12 mouse cellular contexts compared by ENCODE assay signal in the genomic region with DNA sequence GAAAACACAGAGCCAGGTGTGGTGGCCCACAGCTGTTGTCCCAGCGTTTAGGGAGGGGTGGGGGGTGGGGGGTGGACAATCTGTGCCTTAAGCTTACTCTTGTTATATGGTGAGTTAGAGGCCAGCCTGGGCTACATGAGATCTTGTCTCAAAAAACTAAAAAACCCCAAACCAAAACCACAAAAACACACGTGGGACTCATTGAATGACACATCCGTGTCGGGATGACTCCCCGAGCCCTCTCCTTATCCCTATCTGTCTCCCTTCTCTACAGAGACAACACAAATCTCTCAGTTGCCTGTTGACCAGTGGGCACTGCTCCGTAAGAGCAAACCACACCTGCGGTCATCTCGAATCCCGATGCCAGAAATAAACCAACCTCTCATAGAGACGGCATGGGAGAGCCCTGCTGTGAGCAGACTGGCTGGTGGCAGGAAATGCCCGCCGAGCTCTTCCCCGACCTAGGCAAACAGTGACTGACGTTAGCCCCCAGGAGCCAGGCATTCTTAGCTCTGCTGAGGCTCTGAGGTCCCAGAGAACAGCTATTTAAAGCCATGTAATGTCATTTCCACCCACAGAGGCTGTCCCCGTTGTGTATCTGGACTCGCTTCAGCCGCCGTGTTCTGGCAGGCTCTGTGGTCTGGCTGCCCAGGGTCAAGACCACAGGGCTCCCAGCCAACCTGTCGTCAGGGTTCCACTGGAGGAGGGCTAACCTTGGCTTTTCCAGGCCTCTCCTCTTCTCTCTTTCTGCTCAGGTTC. TPM values are rescaled to one million over a fixed set of nuclear protein-coding genes. Genes with fewer than 3 reads are reported as not detected.
DNase-seq lines count a peak whose midpoint lies in the region; ATAC-seq lines count a peak whose summit lies in the region.
"Had no signal": no experiment of that assay in that cellular context is flagged by ENCODE, and none has a peak within 500 bp of the region (broad histone marks: within the 10 kb centered on the region; RNA-seq: fewer than 3 reads in every experiment).

No protein-coding gene starts in this region.

- H3K4me1 ChIP-seq in kidney, embryonic 15.5 days, result no peaks in the 10 kb centered on the region
- H3K4me1 ChIP-seq: intestine, embryonic 15.5 days had no signal

- no peaks in the 10 kb centered on the region for H3K9me3 ChIP-seq in kidney, embryonic 15.5 days (replicated peaks)
- H3K9me3 ChIP-seq: embryonic facial prominence, embryonic 12.5 days; intestine, embryonic 15.5 days; limb, embryonic 15.5 days had no signal

- no peak overlapping the region for H3K4me3 ChIP-seq in kidney, embryonic 15.5 days (replicated peaks)
- H3K4me3 ChIP-seq: embryonic facial prominence, embryonic 12.5 days; intestine, embryonic 15.5 days; limb, embryonic 15.5 days had no signal

- H3K4me2 ChIP-seq in kidney, embryonic 15.5 days, result no peak overlapping the region
- H3K4me2 ChIP-seq: embryonic facial prominence, embryonic 12.5 days; intestine, embryonic 15.5 days; limb, embryonic 15.5 days had no signal

- no peak overlapping the region for H3K27ac ChIP-seq in kidney, embryonic 15.5 days
- H3K27ac ChIP-seq: embryonic facial prominence, embryonic 12.5 days; intestine, embryonic 15.5 days; limb, embryonic 15.5 days had no signal

- H3K9ac ChIP-seq in kidney, embryonic 15.5 days, result no peak overlapping the region
- H3K9ac ChIP-seq: embryonic facial prominence, embryonic 12.5 days; intestine, embryonic 15.5 days; limb, embryonic 15.5 days had no signal

- H3K27me3 ChIP-seq in kidney, embryonic 15.5 days, result no peaks in the 10 kb centered on the region; the same call in 1 of the 2 replicates
- H3K27me3 ChIP-seq: embryonic facial prominence, embryonic 12.5 days; intestine, embryonic 15.5 days; limb, embryonic 15.5 days had no signal

- H3K36me3 ChIP-seq in kidney, embryonic 15.5 days, result no peaks in the 10 kb centered on the region
- H3K36me3 ChIP-seq: embryonic facial prominence, embryonic 12.5 days; intestine, embryonic 15.5 days; limb, embryonic 15.5 days had no signal

- no peak for ATAC-seq in kidney, embryonic 15.5 days (replicated peaks; ENCODE audit: low FRiP score)
- ATAC-seq: intestine, embryonic 15.5 days had no signal

- DNase-seq in ovary, postnatal 36 days (ENCODE audit: low spot score), result peak; percentile 41
- DNase-seq in ovary, postnatal 10 days (ENCODE audit: low spot score), result no peak
- peak; percentile 42 to 54 for DNase-seq in cerebellum, adult 18-20 months
- peak; percentile 47 for DNase-seq in heart, adult 8-10 months (ENCODE audit: low spot score)
- DNase-seq in thymus, postnatal 14 days, result peak; percentile 16
- no peak for DNase-seq in left cerebral cortex, postnatal 36 days (ENCODE audit: low spot score in 2 of 2)
- DNase-seq in left cerebral cortex, postnatal 25 days (ENCODE audit: low spot score in 2 of 2), result no peak
- DNase-seq: midbrain, embryonic 14.5 days had no signal

- intact Hi-C loops in left cerebral cortex, postnatal 36 days (cut with DNase I), result no loop called here
- intact Hi-C loops in left cerebral cortex, postnatal 25 days (cut with DNase I), result no loop called here

- 60% methylated on average over 19 of the region's 19 CpGs for WGBS in kidney, embryonic 15.5 days

RNA-seq across cellular contexts. Expression of gene Scube3, which starts 24.3 kb away (rescaled TPM):
- under 1 TPM; 0.28 to 0.80 (median 0.54) TPM for total RNA-seq in heart, adult 8-10 months (2022)
- total RNA-seq in left cerebral cortex, postnatal 36 days (2021), result 1 to 10 TPM; 1.9 to 2.4 TPM
- total RNA-seq in left cerebral cortex, postnatal 25 days (2021), result 1 to 10 TPM; 1.1 to 5.5 TPM
- polyA plus RNA-seq in kidney, embryonic 15.5 days (2015; fragmentation: Nextera tagmentation; extraction: Ambion mirVana), result 17.7 and 19.2 TPM in 2 replicates

RNA-seq across cellular contexts. Expression of gene Tcp11, which starts 37.2 kb away (rescaled TPM):
- under 1 TPM in 1 of 4 experiments, not detected in 3; 0.24 TPM for total RNA-seq in heart, adult 8-10 months (2022)
- under 1 TPM; 0.54 to 0.59 TPM for total RNA-seq in left cerebral cortex, postnatal 36 days (2021)
- under 1 TPM; 0.80 to 0.99 TPM for total RNA-seq in left cerebral cortex, postnatal 25 days (2021)
- 5.8 and 6.1 TPM in 2 replicates for polyA plus RNA-seq in kidney, embryonic 15.5 days (2015; fragmentation: Nextera tagmentation; extraction: Ambion mirVana)

RNA-seq across cellular contexts. Expression of gene Zfp523, which starts 59.3 kb away (rescaled TPM):
- 10 to 100 TPM; 12.2 to 18.5 (median 14.2) TPM for total RNA-seq in heart, adult 8-10 months (2022)
- total RNA-seq in left cerebral cortex, postnatal 36 days (2021), result 100 to 1,000 TPM; 102 to 116 TPM
- total RNA-seq in left cerebral cortex, postnatal 25 days (2021), result 100 to 1,000 TPM; 110 to 113 TPM
- 36.3 and 40.1 TPM in 2 replicates for polyA plus RNA-seq in kidney, embryonic 15.5 days (2015; fragmentation: Nextera tagmentation; extraction: Ambion mirVana)

Comparison
In these comparisons a context has a peak if more than half of its experiments do, and no peak if none do; other contexts are left out.
1. DNase-seq: peak in ovary, postnatal 36 days (single experiment), cerebellum, adult 18-20 months (2 of 2), heart, adult 8-10 months (single experiment) and thymus, postnatal 14 days (single experiment); none in ovary, postnatal 10 days (single experiment), left cerebral cortex, postnatal 36 days (0 of 2) and left cerebral cortex, postnatal 25 days (0 of 2).
2. RNA of gene Zfp523, which starts 59.3 kb away (total RNA-seq): 102 to 116 TPM in left cerebral cortex, postnatal 36 days and 110 to 113 TPM in left cerebral cortex, postnatal 25 days; 12.2 to 18.5 TPM in heart, adult 8-10 months; every median in the first group is over 4 times any median in the second.